Mouse (Mus musculus) mammary gland, adult 2 months (tissue): ENCODE measurements around the gene Gsap. TPM values are rescaled to one million over a fixed set of nuclear protein-coding genes. Genes with fewer than 3 reads are reported as not detected.

ENCODE experiments used
- polyA plus RNA-seq: library from polyadenylated mRNA; depleted of rRNA; stranded (reverse); fragments of >200 nt; gene quantifications from 2 replicates; pipeline ENCODE4 v1.2.3, GENCODE M21; 2012; ENCODE audit warnings: low replicate concordance; rRNA removed

Gene Gsap
- 2.3 and 5.3 TPM in 2 replicates for polyA plus RNA-seq

GRCm38 (mm10) chr5:21185764-21186685 is at the start of gene Gsap:
Gene Gsap (plus strand): TSS chr5:21186255.

Other genes starting within 250 kb of the Gsap start
- gene Rsbn1l, start 229.9 kb upstream of the Gsap start, polyA plus RNA-seq = 5.1 and 6.3 TPM in 2 replicates
- gene Ptpn12, start 130.3 kb upstream of the Gsap start, polyA plus RNA-seq = 27.2 and 29.8 TPM in 2 replicates
- 10.5 and 15.0 TPM in 2 replicates for gene Fgl2, start 186.4 kb downstream of the Gsap start, polyA plus RNA-seq
- gene Ccdc146, start 238.4 kb downstream of the Gsap start, polyA plus RNA-seq = 0.33 TPM in 1 of 2 replicates, not detected in the other
- gene Fam185a, start 238.7 kb downstream of the Gsap start, polyA plus RNA-seq = 1.4 and 2.9 TPM in 2 replicates